Mouse (Mus musculus) forebrain, postnatal 0 days (tissue): ENCODE results near the gene Etl4. TPM values are rescaled to one million over a fixed set of nuclear protein-coding genes. Genes with fewer than 3 reads are reported as not detected.
A peak's percentile ranks its signal among the peaks of the same experiment; 100 is the strongest.
"Not testable (repeated sequence)": the region's sequence is repeated elsewhere in the genome, so short reads cannot be mapped to it uniquely, and the experiment has no call there.

Source experiments
- ATAC-seq: fragments of 200-750 bp; cut with Nextera tagmentation; 2 replicates; pipeline ENCODE4 v1.8.0; 2017; ENCODE audit warnings: mild to moderate bottlenecking, moderate library complexity
- DNase-seq: peaks from one replicate; pipeline ENCODE4 v3.0.0-alpha.2; 2015
- H3K27ac ChIP-seq: fragments of 300-500 bp; sonication (generic); 2 replicates; pipeline ENCODE4 v1.5.1; 2014; ENCODE audit warnings: low read depth, mild to moderate bottlenecking, antibody characterized with exemption, low read length, moderate library complexity, mixed read lengths
- H3K27me3 ChIP-seq: fragments of 300-500 bp; sonication (generic); 2 replicates; pipeline ENCODE4 v1.6.1; 2014; ENCODE audit warnings: mild to moderate bottlenecking, low read length, mixed read lengths; ENCODE audit not compliant: insufficient read depth
- H3K36me3 ChIP-seq: fragments of 300-500 bp; sonication (generic); 2 replicates; pipeline ENCODE4 v1.6.1; 2014; ENCODE audit warnings: mild to moderate bottlenecking, moderate library complexity; ENCODE audit not compliant: insufficient read depth
- H3K4me1 ChIP-seq: fragments of 300-500 bp; sonication (generic); 2 replicates; pipeline ENCODE4 v1.6.1; 2014; ENCODE audit warnings: antibody characterized with exemption; ENCODE audit not compliant: insufficient read depth
- H3K4me2 ChIP-seq: fragments of 300-500 bp; sonication (generic); 2 replicates; pipeline ENCODE4 v1.6.1; 2014; ENCODE audit warnings: low read depth, mild to moderate bottlenecking, moderate library complexity
- H3K4me3 ChIP-seq: fragments of 300-500 bp; sonication (generic); 2 replicates; pipeline ENCODE4 v1.5.1; 2014; ENCODE audit warnings: low read depth, low read length, mixed read lengths
- H3K9ac ChIP-seq: fragments of 300-500 bp; sonication (generic); 2 replicates; pipeline ENCODE4 v1.6.1; 2014; ENCODE audit warnings: mild to moderate bottlenecking
- H3K9me3 ChIP-seq: fragments of 300-500 bp; sonication (generic); 2 replicates; pipeline ENCODE4 v1.6.1; 2016; ENCODE audit warnings: low read length
- CTCF ChIP-seq: sonication (generic); IDR thresholded peaks from 2 replicates; pipeline ENCODE4 v1.5.1; 2016; ENCODE audit warnings: antibody characterized with exemption, control low read depth, low read depth
- WGBS: fragments of 180-500 bp; shearing (Covaris S2); extraction: QIAGEN DNeasy Blood & Tissue Kit; methylation state at CpG from one replicate; pipeline ENCODE4 v1.1.7; 2014; 5-methylcytosine and 5-hydroxymethylcytosine counted together
- polyA plus RNA-seq: library from polyadenylated mRNA; unstranded; fragments of >200 nt; fragmentation: Nextera tagmentation; extraction: Ambion mirVana; gene quantifications from 2 replicates; pipeline ENCODE4 v1.2.1, GENCODE M21; 2015
- total RNA-seq: library from RNA; depleted of rRNA; stranded (reverse); fragments of >200 nt; gene quantifications from 2 replicates; pipeline ENCODE4 v1.2.3, GENCODE M21; 2014

Gene Etl4
- total and polyA plus RNA-seq, 2 experiments from 2014 or later: 7.2 to 13.6 TPM

- TF ChIP-seq CTCF: no peak
- no peak overlapping the region for H3K4me2 ChIP-seq
- H3K4me3 ChIP-seq: no peak overlapping the region
- 8% methylated on average over 2 of the region's 2 CpGs for WGBS
- DNase-seq (no peak), ATAC-seq (no peak)
- no peak overlapping the region for H3K9ac ChIP-seq
- no peaks in the 10 kb centered on the region for H3K27me3 ChIP-seq
- H3K36me3 ChIP-seq: no peaks in the 10 kb centered on the region
- H3K9me3 ChIP-seq: no peaks in the 10 kb centered on the region
- no peak overlapping the region for H3K27ac ChIP-seq
- no peaks in the 10 kb centered on the region for H3K4me1 ChIP-seq
Observed at GRCm38 (mm10) chr2:20655341-20655612, 745.7 kb downstream of the Etl4 start.

DNA sequence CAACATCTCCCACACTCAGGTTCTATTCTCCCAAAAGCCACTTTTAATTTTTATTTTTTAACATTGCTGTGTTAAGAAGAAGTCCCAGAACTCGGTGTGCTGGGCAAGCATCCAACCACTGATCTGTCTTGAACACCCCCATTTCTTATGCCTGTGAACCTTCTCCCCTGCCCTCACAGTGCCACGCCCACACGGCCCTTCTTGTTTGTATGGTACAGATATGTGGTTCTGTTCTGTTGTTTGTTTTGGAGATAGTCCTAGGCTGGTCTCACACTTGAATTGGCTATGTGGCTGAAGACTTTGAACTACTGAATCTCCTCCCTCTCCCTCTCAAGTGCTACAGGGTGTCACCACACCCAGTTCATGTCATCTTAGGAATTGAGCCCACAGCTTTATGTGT is 748.3 kb downstream of the Etl4 start:
- no peaks in the 10 kb centered on the region for H3K9me3 ChIP-seq
- WGBS: 81% methylated on average over 3 of the region's 3 CpGs
- no peak overlapping the region for H3K4me3 ChIP-seq
- DNase-seq (no peak), ATAC-seq (no peak)
- H3K36me3 ChIP-seq: no peaks in the 10 kb centered on the region
- H3K9ac ChIP-seq: no peak overlapping the region
- no peak for TF ChIP-seq CTCF
- no peak overlapping the region for H3K27ac ChIP-seq
- H3K27me3 ChIP-seq: no peaks in the 10 kb centered on the region
- no peak overlapping the region for H3K4me2 ChIP-seq
- no peaks in the 10 kb centered on the region for H3K4me1 ChIP-seq

DNA sequence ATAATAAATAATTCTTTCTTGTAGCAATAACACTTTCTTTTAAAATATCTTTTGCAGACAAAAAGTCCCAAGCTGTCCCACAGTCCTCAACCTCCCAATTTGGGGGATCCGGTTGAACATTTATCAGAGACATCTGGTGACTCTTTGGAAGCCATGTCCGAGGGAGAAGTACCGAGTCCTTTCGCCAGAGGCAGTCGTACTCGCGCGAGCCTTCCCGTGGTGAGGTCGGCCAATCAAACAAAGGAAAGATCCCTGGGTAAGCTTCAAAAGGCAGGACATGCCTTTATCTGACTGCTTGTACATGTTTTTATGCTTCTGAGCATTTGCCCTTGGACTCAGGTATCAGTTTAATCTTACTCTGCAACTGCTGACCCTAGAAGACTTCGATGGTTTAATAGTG is 752.3 kb downstream of the Etl4 start:
- Histone ChIP-seq H3K27ac (no peak overlapping the region), H3K4me3 (no peak overlapping the region), H3K9ac (no peak overlapping the region), H3K4me1 (no peaks in the 10 kb centered on the region), H3K36me3 (no peaks in the 10 kb centered on the region), H3K27me3 (no peaks in the 10 kb centered on the region), H3K9me3 (no peaks in the 10 kb centered on the region), H3K4me2 (no peak overlapping the region)
- DNase-seq (no peak), ATAC-seq (no peak)
- TF ChIP-seq CTCF: no peak
- 91% methylated on average over 11 of the region's 11 CpGs for WGBS

- no peak overlapping the region for H3K4me3 ChIP-seq
- H3K27ac ChIP-seq: no peak overlapping the region
- ATAC-seq: no peak
- WGBS: 90% methylated on average over 3 of the region's 3 CpGs
- H3K4me2 ChIP-seq: no peak overlapping the region
- DNase-seq: no peak
- no peaks in the 10 kb centered on the region for H3K27me3 ChIP-seq
- no peak for TF ChIP-seq CTCF
- H3K36me3 ChIP-seq: no peaks in the 10 kb centered on the region
- no peak overlapping the region for H3K9ac ChIP-seq
- no peaks in the 10 kb centered on the region for H3K4me1 ChIP-seq
- no peaks in the 10 kb centered on the region for H3K9me3 ChIP-seq
Observed at GRCm38 (mm10) chr2:20662696-20663095, 753.1 kb downstream of the Etl4 start.

DNA sequence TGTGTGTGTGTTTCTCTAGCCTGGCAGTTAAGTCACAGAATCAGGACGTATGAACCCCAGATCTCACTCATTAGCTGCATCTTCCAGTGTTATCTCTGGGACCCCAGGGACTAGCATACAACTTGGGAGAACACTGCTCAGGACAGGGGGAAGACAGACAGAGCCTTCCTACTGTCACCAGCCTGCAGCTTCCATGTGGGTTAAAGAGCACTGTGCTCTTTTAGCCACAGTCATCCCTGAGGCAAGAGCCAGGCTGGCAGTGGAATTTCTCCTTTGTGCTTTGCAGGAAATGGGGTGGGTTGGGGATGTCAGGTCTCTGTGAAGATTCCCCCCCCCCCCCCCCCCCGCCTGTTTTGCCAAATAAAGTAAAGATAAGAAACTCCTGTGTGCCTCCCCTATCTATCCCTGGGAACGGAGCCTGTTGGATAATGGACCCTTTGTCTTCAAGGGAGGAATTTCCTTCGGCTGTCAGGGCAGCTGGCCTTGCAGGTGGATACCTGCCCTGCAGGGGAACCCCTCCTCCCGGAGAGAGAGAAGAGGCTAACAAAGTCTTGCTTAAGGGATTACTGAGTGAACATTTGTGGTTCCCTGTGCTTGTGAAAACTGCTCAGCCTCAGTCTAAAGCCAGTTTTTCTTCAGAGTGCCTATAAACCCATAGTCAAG is 755.9 kb downstream of the Etl4 start:
- Histone ChIP-seq H3K36me3 (no peaks in the 10 kb centered on the region), H3K27ac (no peak overlapping the region), H3K9ac (no peak overlapping the region), H3K27me3 (no peaks in the 10 kb centered on the region), H3K4me2 (no peak overlapping the region), H3K4me3 (no peak overlapping the region), H3K9me3 (no peaks in the 10 kb centered on the region), H3K4me1 (no peaks in the 10 kb centered on the region)
- 21% methylated on average over 4 of the region's 5 CpGs for WGBS
- no peak for TF ChIP-seq CTCF
- ATAC-seq (no peak), DNase-seq (no peak)

DNA sequence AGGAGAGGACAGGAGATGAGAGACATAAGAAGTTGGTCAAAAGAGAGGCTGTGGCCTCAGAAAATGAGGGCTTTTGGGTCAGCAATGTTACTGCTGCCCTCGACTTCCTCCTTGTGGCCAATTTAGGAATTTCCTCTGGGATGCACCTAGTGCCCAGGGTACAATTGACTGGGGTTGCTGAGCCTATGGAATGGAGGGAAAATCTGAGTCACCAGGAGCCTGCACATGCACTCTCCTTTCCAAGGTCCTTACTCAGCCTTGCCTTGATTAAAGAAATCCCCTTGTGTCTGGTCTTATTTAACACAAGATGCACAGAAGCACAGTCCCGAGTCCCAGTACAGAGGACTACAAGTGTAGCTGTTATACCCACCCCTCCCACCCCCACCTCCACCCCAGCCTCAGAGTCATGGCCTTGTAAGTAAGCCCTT is 756.5 kb downstream of the Etl4 start:
- no peak overlapping the region for H3K4me3 ChIP-seq
- no peaks in the 10 kb centered on the region for H3K36me3 ChIP-seq
- no peaks in the 10 kb centered on the region for H3K9me3 ChIP-seq
- no peak overlapping the region for H3K9ac ChIP-seq
- no peaks in the 10 kb centered on the region for H3K27me3 ChIP-seq
- ATAC-seq (peak; percentile 72), DNase-seq (peak; percentile 60)
- no peaks in the 10 kb centered on the region for H3K4me1 ChIP-seq
- no peak overlapping the region for H3K27ac ChIP-seq
- H3K4me2 ChIP-seq: no peak overlapping the region
- 37% methylated on average over 2 of the region's 2 CpGs for WGBS
- TF ChIP-seq CTCF: peak; percentile 78

DNA sequence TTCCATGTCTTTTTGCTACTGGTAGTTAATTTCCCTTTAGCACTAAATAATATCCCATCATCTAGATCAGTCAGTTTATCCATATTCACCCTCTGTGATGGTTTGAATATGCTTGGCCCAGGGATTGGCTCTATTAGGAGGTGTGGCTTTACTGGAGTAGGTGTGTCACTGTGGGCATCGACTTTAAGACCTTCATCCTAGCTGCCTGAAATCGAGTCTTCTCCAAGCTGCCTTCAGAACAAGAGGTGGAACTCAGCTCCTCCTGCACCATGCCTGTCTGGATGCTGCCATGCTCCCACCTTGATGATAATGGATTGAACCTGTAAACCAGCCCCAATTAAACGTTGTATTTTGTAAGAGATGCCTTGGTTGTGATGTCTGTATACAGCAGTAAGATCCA is 758.3 kb downstream of the Etl4 start:
- WGBS: 90% methylated on average over 3 of the region's 3 CpGs
- no peak overlapping the region for H3K27ac ChIP-seq
- no peak for TF ChIP-seq CTCF

GRCm38 (mm10) chr2:20668276-20669030 is 758.9 kb downstream of the Etl4 start:
- H3K4me2 ChIP-seq, H3K4me3 ChIP-seq, H3K9me3 ChIP-seq, H3K36me3 ChIP-seq, ATAC-seq, H3K27ac ChIP-seq, H3K9ac ChIP-seq, DNase-seq, H3K27me3 ChIP-seq, H3K4me1 ChIP-seq: not testable (repeated sequence)
- WGBS: 87% methylated on average over 12 of the region's 12 CpGs

More for the DNA sequence above, 758.3 kb downstream of the Etl4 start:
- DNase-seq (no peak), ATAC-seq (no peak)
- Histone ChIP-seq H3K4me1 (no peaks in the 10 kb centered on the region), H3K4me2 (no peak overlapping the region), H3K36me3 (no peaks in the 10 kb centered on the region), H3K9me3 (no peaks in the 10 kb centered on the region), H3K4me3 (no peak overlapping the region), H3K9ac (no peak overlapping the region), H3K27me3 (no peaks in the 10 kb centered on the region)
